Mouse (Mus musculus) kidney, embryonic 15.5 days (tissue): Measurements from ENCODE around the gene Ror2. TPM values are rescaled to one million over a fixed set of nuclear protein-coding genes. Genes with fewer than 3 reads are reported as not detected.

Source experiments
- ATAC-seq: fragments of 200-750 bp; cut with Nextera tagmentation; replicated peaks from 2 replicates; pipeline ENCODE4 v1.8.0; 2017; ENCODE audit warnings: moderate TSS enrichment; ENCODE audit not compliant: low FRiP score
- H3K27ac ChIP-seq: fragments of 300-500 bp; sonication (generic); 2 replicates; pipeline ENCODE4 v1.5.1; 2015; ENCODE audit warnings: mild to moderate bottlenecking, inconsistent platforms
- H3K27me3 ChIP-seq: fragments of 300-500 bp; sonication (generic); 2 replicates; pipeline ENCODE4 v1.6.1; 2015; ENCODE audit warnings: inconsistent platforms
- H3K36me3 ChIP-seq: fragments of 300-500 bp; sonication (generic); 2 replicates; pipeline ENCODE4 v1.6.1; 2015; ENCODE audit warnings: inconsistent platforms
- H3K4me1 ChIP-seq: fragments of 300-500 bp; sonication (generic); 2 replicates; pipeline ENCODE4 v1.6.1; 2015; ENCODE audit warnings: inconsistent platforms
- H3K4me2 ChIP-seq: fragments of 300-500 bp; sonication (generic); 2 replicates; pipeline ENCODE4 v1.6.1; 2015; ENCODE audit warnings: moderate library complexity, mild to moderate bottlenecking, inconsistent platforms
- H3K4me3 ChIP-seq: fragments of 300-500 bp; sonication (generic); replicated peaks from 2 replicates; pipeline ENCODE4 v1.5.1; 2015; ENCODE audit warnings: mild to moderate bottlenecking, inconsistent platforms
- H3K9ac ChIP-seq: fragments of 300-500 bp; sonication (generic); 2 replicates; pipeline ENCODE4 v1.6.1; 2015; ENCODE audit warnings: mild to moderate bottlenecking, inconsistent platforms
- H3K9me3 ChIP-seq: fragments of 300-500 bp; sonication (generic); replicated peaks from 2 replicates; pipeline ENCODE4 v1.6.1; 2016; ENCODE audit warnings: inconsistent platforms
- WGBS: fragments of 180-500 bp; shearing (Covaris S2); methylation state at CpG from one replicate; pipeline ENCODE4 v1.1.7; 2015; ENCODE audit warnings: mixed read lengths; 5-methylcytosine and 5-hydroxymethylcytosine counted together
- polyA plus RNA-seq: library from polyadenylated mRNA; unstranded; fragments of >200 nt; fragmentation: Nextera tagmentation; extraction: Ambion mirVana; gene quantifications from 2 replicates; pipeline ENCODE4 v1.2.1, GENCODE M21; 2015

The Ror2 gene
- polyA plus RNA-seq, 1 experiment from 2014 or later = 11.2 TPM

DNA sequence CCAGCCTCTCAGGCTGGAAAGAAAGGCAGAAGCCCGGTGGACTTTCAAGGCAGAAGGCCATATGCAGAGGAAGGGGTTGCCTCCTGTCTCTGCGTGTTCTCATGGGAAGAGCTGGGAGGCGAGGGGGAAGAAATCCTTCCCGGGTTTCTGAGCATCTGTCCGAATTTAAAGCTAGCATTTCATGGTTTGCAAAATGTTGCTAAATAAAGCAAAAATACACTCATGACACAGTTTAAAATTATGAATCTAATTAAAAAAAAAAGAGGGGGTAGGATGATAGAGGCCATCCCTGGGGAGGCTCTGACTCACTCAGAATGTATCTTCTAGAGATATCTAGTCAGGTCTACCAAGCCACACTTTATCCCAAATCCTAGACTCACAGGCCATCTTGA is 83.5 kb downstream of the Ror2 start:
- Histone ChIP-seq H3K4me3 (no peak overlapping the region), H3K9ac (no peak overlapping the region), H3K36me3 (no peaks in the 10 kb centered on the region), H3K4me2 (peak overlapping the region; percentile 40; the same call in 1 of the 2 replicates), H3K27me3 (no peaks in the 10 kb centered on the region), H3K27ac (peak overlapping the region; percentile 93), H3K4me1 (peaks cover 64% of the 10 kb centered on the region), H3K9me3 (no peaks in the 10 kb centered on the region)
- WGBS = 58% methylated on average over 5 of the region's 5 CpGs
- ATAC-seq = no peak

DNA sequence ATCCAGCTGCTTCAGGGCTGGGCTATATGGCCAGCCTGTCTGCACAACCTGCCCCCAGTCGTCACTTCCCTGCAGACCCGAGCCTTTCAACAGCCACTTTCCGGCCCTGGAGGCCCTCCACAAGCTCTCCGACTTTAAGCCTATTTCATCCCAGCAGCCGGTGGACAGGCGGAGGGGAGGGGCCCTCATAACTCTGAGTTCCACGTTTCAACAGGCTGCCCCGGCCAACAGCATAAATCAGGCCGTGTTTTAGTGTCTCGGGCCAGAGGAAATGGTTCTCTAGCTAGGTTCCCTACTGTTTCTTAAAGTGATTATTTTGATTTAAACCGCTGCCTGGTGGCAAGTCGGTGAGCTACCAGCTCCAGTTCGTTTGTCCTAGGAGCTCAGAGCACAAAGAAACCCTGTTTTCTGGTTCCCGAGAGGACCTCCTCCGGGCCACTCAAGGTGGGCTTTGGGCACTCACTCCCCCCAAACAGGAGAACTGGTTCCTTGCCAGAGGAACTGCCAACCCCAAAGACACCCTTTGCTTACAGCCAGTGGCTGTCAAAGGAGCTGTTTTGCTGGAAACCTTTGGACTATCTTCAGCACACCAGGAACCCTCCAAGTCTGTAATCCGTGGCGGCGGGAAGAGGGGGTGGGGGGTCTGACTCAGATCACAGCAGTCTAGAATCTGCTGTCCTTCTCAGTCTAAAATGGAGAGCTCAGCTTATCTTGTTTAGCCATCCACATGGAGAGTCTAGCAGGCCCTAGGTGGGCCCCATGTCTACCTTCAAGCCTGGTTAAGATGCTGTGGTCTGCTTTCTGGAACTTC is 84.1 kb downstream of the Ror2 start:
- Histone ChIP-seq H3K4me2 (peak overlapping the region; percentile 40), H3K36me3 (no peaks in the 10 kb centered on the region), H3K27me3 (no peaks in the 10 kb centered on the region), H3K4me1 (peaks cover 70% of the 10 kb centered on the region), H3K27ac (peak overlapping the region; percentile 93), H3K9me3 (no peaks in the 10 kb centered on the region), H3K4me3 (no peak overlapping the region), H3K9ac (no peak overlapping the region)
- ATAC-seq = peak; percentile 80
- whole genome bisulfite sequencing = 3% methylated on average over 18 of the region's 18 CpGs

DNA sequence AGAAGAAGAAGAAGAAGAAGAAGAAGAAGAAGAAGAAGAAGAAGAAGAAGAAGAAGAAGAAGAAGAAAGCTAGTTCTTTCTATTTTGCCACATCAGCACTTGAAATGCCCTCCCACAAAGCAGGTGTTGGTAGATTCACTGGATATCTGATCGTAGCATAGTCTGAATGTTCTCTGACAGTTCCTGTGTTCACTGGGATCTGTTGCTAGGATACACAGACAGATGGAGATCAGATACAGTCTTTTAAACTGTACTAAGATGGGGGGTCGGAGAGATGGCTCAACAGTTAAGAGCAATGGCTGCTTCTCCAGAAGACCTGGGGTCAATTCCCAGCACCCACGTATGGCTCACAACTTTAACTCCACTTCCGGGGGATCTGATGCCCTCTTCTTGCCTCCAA is 85.8 kb downstream of the Ror2 start:
- H3K4me2 ChIP-seq = no peak overlapping the region
- no peak overlapping the region for H3K4me3 ChIP-seq
- H3K36me3 ChIP-seq = no peaks in the 10 kb centered on the region
- WGBS = 77% methylated on average over 4 of the region's 4 CpGs
- no peak overlapping the region for H3K27ac ChIP-seq
- ATAC-seq = no peak
- peaks cover 71% of the 10 kb centered on the region for H3K4me1 ChIP-seq
- H3K27me3 ChIP-seq = peaks cover 3% of the 10 kb centered on the region; the same call in 1 of the 2 replicates
- H3K9ac ChIP-seq = no peak overlapping the region
- no peaks in the 10 kb centered on the region for H3K9me3 ChIP-seq

DNA sequence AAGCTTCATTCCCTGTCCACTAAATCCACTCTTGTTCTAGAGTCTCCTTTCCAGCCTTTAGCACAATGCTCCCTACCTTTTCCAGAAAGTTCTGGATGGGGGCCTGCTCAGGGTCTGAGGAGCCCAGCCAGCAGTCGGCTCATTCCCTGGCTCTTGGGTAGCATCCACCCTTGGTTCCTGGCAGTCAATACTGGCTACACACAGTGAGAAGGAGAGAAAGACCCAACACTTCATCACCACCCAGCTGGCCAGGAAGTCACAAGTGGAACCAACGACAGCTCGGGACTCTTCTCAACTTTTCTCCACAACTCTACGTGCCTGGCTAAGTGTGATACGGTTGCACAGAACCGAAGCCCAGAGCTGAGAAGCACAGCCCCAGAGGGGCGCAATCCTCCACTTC is 86.7 kb downstream of the Ror2 start:
- H3K4me1 ChIP-seq = peaks cover 71% of the 10 kb centered on the region
- H3K9ac ChIP-seq = no peak overlapping the region
- no peak overlapping the region for H3K4me3 ChIP-seq
- no peak overlapping the region for H3K4me2 ChIP-seq
- H3K27ac ChIP-seq = no peak overlapping the region
- H3K9me3 ChIP-seq = no peaks in the 10 kb centered on the region
- H3K27me3 ChIP-seq = peaks cover 4% of the 10 kb centered on the region; the same call in 1 of the 2 replicates
- ATAC-seq = no peak
- 89% methylated on average over 7 of the region's 7 CpGs for WGBS
- H3K36me3 ChIP-seq = no peaks in the 10 kb centered on the region

DNA sequence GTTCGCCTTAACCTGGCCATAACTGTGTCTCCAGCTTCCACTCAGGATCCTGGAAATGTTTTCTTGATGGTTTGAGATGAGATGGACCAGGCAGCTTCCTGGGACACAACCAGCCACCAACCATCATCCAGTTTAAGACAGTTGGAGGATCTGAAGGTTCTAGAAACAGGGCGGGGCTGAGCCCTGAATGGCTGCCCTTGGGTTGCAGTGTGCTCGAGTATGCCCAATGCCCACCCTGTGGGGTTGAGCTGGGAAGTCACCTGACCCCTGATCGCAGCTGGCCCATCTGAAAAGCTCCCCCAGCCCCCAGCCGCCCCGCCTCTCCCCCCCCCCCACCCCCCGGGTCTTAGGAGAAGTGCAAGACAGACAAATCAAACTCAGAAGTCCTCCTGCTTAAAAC is 89.2 kb downstream of the Ror2 start:
- Histone ChIP-seq H3K27me3 (peaks cover 4% of the 10 kb centered on the region; the same call in 1 of the 2 replicates), H3K36me3 (no peaks in the 10 kb centered on the region), H3K9me3 (no peaks in the 10 kb centered on the region), H3K4me1 (peaks cover 67% of the 10 kb centered on the region), H3K4me3 (no peak overlapping the region), H3K4me2 (no peak overlapping the region), H3K9ac (no peak overlapping the region), H3K27ac (peak overlapping the region; percentile 69)
- ATAC-seq = no peak
- 42% methylated on average over 7 of the region's 7 CpGs for WGBS

DNA sequence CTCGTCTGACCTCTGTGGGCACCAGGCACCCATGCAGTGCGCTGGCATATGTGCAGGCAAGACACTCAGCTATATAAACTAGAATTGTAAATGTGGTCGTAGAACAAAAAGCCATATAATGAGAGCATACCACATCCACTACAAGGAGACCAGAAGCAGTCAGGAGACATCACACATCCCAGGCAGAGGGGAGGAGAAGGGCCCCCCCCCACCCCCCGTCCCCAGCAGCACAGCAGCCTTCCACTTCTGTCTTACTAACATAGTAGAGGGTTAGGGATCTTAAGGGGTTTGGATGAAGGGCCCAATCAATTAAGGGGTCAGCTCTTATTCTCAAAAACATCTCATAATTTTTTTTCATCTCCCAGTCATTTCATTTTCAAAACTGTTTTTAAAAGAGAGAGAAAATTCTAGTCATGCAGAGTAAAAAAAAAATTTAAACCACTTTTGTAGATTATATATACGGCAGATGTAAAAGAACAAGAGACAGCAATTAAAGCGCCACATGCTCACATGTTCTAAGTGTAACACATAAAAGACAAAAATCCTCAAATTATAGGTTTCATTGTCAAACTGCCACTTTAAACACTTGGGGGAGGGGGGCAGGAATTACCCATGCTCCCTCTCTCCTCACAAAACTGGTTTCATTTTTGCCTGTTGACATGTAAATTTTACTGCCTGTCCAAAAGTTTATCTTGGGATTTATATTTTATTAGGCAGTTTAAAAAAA is 89.8 kb downstream of the Ror2 start:
- H3K4me3 ChIP-seq = no peak overlapping the region
- H3K9me3 ChIP-seq = no peaks in the 10 kb centered on the region
- H3K27ac ChIP-seq = peak overlapping the region; percentile 69
- no peak for ATAC-seq
- H3K9ac ChIP-seq = no peak overlapping the region
- H3K4me1 ChIP-seq = peaks cover 65% of the 10 kb centered on the region
- H3K36me3 ChIP-seq = no peaks in the 10 kb centered on the region
- 72% methylated on average over 6 of the region's 6 CpGs for WGBS
- peaks cover 4% of the 10 kb centered on the region; the same call in 1 of the 2 replicates for H3K27me3 ChIP-seq
- no peak overlapping the region for H3K4me2 ChIP-seq

DNA sequence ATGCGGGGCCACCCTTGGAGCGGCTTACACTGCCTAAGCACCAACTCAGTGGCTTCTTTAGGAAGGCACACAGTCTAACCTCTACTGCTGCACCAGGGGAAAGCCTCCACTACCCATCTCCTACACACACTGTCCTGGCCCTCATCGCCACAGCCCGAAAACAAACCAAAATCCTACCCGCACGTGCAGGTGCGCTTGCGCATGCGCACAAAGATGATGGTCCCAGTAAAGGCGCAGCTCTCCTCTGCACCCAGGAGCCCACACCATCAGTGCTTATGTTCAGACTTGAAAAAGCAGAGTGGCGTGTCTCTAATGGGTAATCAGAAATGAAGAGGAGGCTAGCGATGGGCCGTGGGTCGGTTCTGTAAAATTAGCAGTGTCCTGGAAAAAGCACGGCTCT is 91.6 kb downstream of the Ror2 start:
- no peak for ATAC-seq
- peaks cover 57% of the 10 kb centered on the region for H3K4me1 ChIP-seq
- no peaks in the 10 kb centered on the region for H3K36me3 ChIP-seq
- no peak overlapping the region for H3K4me3 ChIP-seq
- 83% methylated on average over 15 of the region's 15 CpGs for WGBS
- H3K9ac ChIP-seq = no peak overlapping the region
- H3K4me2 ChIP-seq = no peak overlapping the region
- H3K27me3 ChIP-seq = peaks cover 4% of the 10 kb centered on the region; the same call in 1 of the 2 replicates
- no peaks in the 10 kb centered on the region for H3K9me3 ChIP-seq
- H3K27ac ChIP-seq = peak overlapping the region; percentile 3

DNA sequence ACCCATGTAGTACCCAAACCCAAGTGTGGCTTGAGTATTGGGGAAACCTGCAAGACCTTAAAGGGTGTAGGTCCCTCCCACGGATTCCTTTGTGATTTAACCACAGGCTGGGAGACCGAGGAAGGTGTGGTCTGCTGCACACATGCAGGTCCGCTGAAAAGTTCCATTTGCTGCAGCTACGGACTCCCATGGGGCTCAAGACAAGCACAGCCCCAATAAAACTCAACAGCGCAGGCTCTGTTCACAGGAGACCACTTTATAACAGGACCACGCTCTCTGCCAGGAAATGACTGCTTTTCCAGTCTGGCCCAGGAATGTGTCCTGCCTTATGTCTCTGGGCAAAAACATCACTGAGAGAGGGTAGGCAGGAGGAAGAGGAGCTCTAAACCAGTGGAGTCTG is 92.2 kb downstream of the Ror2 start:
- Histone ChIP-seq H3K27ac (peak overlapping the region; percentile 3), H3K9ac (no peak overlapping the region), H3K4me2 (no peak overlapping the region), H3K4me3 (no peak overlapping the region), H3K27me3 (peaks cover 4% of the 10 kb centered on the region; the same call in 1 of the 2 replicates), H3K36me3 (no peaks in the 10 kb centered on the region), H3K4me1 (peaks cover 59% of the 10 kb centered on the region), H3K9me3 (no peaks in the 10 kb centered on the region)
- ATAC-seq = no peak
- 23% methylated on average over 6 of the region's 6 CpGs for WGBS

DNA sequence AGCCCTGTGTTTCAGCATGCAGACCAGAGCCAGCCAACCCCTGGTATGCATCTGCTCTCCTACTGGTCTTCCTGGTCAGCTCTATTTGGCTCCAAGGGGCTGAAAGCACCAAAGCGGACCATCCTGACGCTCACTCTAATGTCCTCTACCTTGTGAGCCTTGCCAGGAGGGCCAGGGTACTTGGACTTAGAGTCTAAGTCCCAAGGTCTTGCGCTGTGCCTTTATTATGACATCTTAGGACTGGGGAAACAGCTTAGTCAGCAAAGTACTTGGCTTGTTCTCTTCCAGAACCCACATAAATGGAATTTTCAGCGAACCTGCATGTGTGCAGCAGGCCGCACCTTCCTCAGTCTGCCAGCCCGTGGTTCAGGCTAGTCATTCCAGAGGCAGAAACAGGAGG is 93.6 kb downstream of the Ror2 start:
- Histone ChIP-seq H3K36me3 (no peaks in the 10 kb centered on the region), H3K4me3 (no peak overlapping the region), H3K9ac (no peak overlapping the region), H3K27ac (no peak overlapping the region; the same call in 1 of the 2 replicates), H3K9me3 (no peaks in the 10 kb centered on the region), H3K4me2 (no peak overlapping the region), H3K4me1 (peaks cover 63% of the 10 kb centered on the region), H3K27me3 (peaks cover 6% of the 10 kb centered on the region; the same call in 1 of the 2 replicates)
- 85% methylated on average over 6 of the region's 6 CpGs for WGBS
- no peak for ATAC-seq

DNA sequence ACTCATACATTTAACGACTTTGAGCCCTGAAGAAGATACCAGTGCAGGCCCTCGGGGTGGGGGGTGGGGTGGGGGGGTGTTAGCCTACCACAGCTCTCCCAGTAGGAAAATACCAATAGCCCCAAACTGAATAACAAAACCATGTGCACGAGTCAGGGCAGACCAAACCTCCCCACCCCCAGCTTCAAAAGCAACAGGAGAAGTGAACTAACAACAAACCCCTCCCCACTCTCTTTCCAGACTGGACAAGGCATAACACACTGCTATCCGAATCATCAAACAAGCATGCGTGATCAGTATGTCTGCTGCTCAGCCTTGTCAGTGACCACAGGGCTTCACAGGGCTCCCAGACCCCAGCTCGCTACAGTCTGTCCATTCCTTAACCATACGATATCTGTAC is 94.3 kb downstream of the Ror2 start:
- H3K27ac ChIP-seq = no peak overlapping the region
- H3K4me2 ChIP-seq = no peak overlapping the region
- H3K9me3 ChIP-seq = no peaks in the 10 kb centered on the region
- ATAC-seq = no peak
- no peaks in the 10 kb centered on the region for H3K36me3 ChIP-seq
- H3K4me1 ChIP-seq = peaks cover 59% of the 10 kb centered on the region
- 46% methylated on average over 7 of the region's 7 CpGs for WGBS
- no peak overlapping the region for H3K4me3 ChIP-seq
- H3K27me3 ChIP-seq = peaks cover 8% of the 10 kb centered on the region; the same call in 1 of the 2 replicates
- no peak overlapping the region for H3K9ac ChIP-seq

DNA sequence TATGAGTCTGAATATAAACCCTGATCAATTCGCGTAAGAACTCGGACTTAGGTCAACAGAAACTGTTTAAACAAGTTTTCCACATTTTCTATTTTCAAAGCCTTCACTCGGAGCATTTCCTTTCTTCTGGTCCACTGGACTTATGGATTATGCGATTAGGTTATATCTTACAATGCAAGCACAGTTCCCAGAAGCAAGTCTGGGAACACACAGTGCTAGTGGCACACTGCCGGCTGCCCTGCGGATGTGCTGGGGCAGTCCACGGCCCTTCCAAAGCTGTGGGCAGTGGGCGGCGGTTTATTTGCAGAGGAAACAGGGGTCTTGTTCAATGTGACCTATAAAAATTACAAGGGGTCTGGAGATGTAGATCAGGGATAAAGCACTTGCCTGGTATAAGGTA is 97.0 kb downstream of the Ror2 start:
- no peak overlapping the region for H3K9ac ChIP-seq
- H3K4me3 ChIP-seq = no peak overlapping the region
- WGBS = 36% methylated on average over 10 of the region's 10 CpGs
- peak overlapping the region; percentile 23; the same call in 1 of the 2 replicates for H3K4me2 ChIP-seq
- H3K4me1 ChIP-seq = peaks cover 38% of the 10 kb centered on the region
- H3K9me3 ChIP-seq = no peaks in the 10 kb centered on the region
- no peaks in the 10 kb centered on the region for H3K36me3 ChIP-seq
- no peak for ATAC-seq
- H3K27me3 ChIP-seq = 0 out of 2 replicates have a peak, but pooled peaks cover 8% of the 10 kb centered on the region
- H3K27ac ChIP-seq = peak overlapping the region; percentile 66

DNA sequence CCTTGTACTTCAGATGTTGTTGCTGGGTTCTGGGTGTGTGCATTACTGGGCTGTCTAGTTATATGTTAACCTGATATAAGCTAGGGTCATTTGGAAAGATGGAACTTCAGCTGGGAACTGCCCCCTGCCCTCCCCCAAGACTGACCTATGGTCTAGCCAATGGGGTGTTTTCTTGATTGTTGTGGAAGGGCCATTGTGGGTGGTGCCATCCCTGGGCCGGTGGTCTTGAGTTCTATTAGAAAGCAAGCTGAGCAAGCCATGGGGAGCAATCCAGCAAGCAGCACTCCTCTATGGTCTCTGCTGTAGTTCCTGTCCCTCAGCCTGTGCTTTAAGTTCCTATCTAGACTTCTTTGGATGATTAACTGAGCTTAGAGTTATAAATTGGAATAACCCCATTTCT is 101.1 kb downstream of the Ror2 start:
- no peak for ATAC-seq
- H3K4me2 ChIP-seq = no peak overlapping the region
- WGBS = 83% methylated on average over 1 of the region's 1 CpGs
- H3K9me3 ChIP-seq = no peaks in the 10 kb centered on the region
- H3K27ac ChIP-seq = no peak overlapping the region
- no peak overlapping the region for H3K9ac ChIP-seq
- H3K27me3 ChIP-seq = peaks cover 38% of the 10 kb centered on the region
- H3K4me1 ChIP-seq = peaks cover 42% of the 10 kb centered on the region
- H3K4me3 ChIP-seq = no peak overlapping the region
- no peaks in the 10 kb centered on the region for H3K36me3 ChIP-seq
